Mouse (Mus musculus) stomach, postnatal 0 days (tissue): ENCODE measurements at regions not wholly inside any gene's neighbourhood (a gene's known extent, or its start where the extent isn't known, plus 50 kb on each side); places are given as distances from the start of the nearest gene placed in this dataset.

ENCODE experiments used
- CTCF ChIP-seq: IDR thresholded peaks from 2 replicates; pipeline ENCODE4 v1.5.1; 2016; ENCODE audit warnings: antibody characterized with exemption, low read depth, mild to moderate bottlenecking, moderate library complexity
- EP300 ChIP-seq: optimal IDR thresholded peaks from 2 replicates; pipeline ENCODE3; 2016; ENCODE audit warnings: antibody characterized with exemption

DNA sequence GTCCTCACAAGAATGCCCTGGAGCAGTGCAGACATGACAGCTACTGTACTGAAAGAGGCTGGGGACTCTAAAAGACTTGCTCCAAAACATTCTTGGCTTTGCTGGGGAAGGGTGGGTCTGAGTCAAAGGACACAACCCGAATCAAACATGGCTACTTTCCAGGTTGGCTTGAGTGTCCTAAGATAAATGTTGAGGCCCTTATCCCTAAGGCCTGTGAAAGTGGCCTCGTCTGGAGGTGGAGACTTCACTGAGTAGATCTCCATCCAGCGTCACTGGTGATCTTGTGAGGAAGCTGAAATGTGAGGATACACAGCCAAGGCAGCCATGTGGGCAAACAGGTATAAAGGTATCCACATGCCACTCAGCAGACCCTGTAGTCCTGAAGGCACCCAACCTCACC lies 191.3 kb upstream of the Adcy2 start:
- TF ChIP-seq CTCF (no peak), EP300 (no peak)
